Mouse (Mus musculus): ENCODE measurements around the gene Wnt5b. TPM values are rescaled to one million over a fixed set of nuclear protein-coding genes. Genes with fewer than 3 reads are reported as not detected.

Wnt5b gene
- polyA plus RNA-seq, 2 experiments: 13.3 to 17.5 TPM

GRCm38 (mm10) chr6:119460391-119460790 lies 83.8 kb downstream of the Wnt5b start:
- H3K4me3 ChIP-seq (replicated peaks; ENCODE audit: low read length): no peak overlapping the region
- no peak for DNase-seq (ENCODE audit: low spot score)
- no peaks in the 10 kb centered on the region for H3K4me1 ChIP-seq (ENCODE audit: control insufficient read depth, insufficient read depth, low read length)
- no peak overlapping the region for H3K27ac ChIP-seq (replicated peaks; ENCODE audit: low read depth, low read length)
- no peaks in the 10 kb centered on the region for H3K36me3 ChIP-seq (ENCODE audit: control insufficient read depth, insufficient read depth, low read length)
- 71% methylated on average over 5 of the region's 5 CpGs for WGBS
- H3K27me3 ChIP-seq (ENCODE audit: control insufficient read depth, insufficient read depth, low read length): no peaks in the 10 kb centered on the region
- no peak overlapping the region for H3K9ac ChIP-seq (ENCODE audit: low read depth, low read length, severe bottlenecking)
- no peak for ATAC-seq (ENCODE audit: low FRiP score, low read depth)
- no peaks in the 10 kb centered on the region for H3K9me3 ChIP-seq (ENCODE audit: control insufficient read depth, low read length)
- H3K4me2 ChIP-seq (replicated peaks; ENCODE audit: low read depth, low read length, severe bottlenecking): no peak overlapping the region
- TF ChIP-seq POLR2A (IDR thresholded peaks at IDR 0.05; ENCODE audit: borderline replicate concordance, extremely low read depth, insufficient read depth, insufficient read length): no peak

- Histone ChIP-seq H3K27ac (replicated peaks; ENCODE audit: low read depth, low read length) (no peak overlapping the region), H3K27me3 (ENCODE audit: control insufficient read depth, insufficient read depth, low read length) (no peaks in the 10 kb centered on the region), H3K9ac (ENCODE audit: low read depth, low read length, severe bottlenecking) (no peak overlapping the region), H3K36me3 (ENCODE audit: control insufficient read depth, insufficient read depth, low read length) (no peaks in the 10 kb centered on the region), H3K4me3 (replicated peaks; ENCODE audit: low read length) (no peak overlapping the region), H3K4me2 (replicated peaks; ENCODE audit: low read depth, low read length, severe bottlenecking) (no peak overlapping the region), H3K4me1 (ENCODE audit: control insufficient read depth, insufficient read depth, low read length) (no peaks in the 10 kb centered on the region), H3K9me3 (ENCODE audit: control insufficient read depth, low read length) (no peaks in the 10 kb centered on the region)
- TF ChIP-seq POLR2A (IDR thresholded peaks at IDR 0.05; ENCODE audit: borderline replicate concordance, extremely low read depth, insufficient read depth, insufficient read length): no peak
- WGBS: 74% methylated on average over 4 of the region's 4 CpGs
- ATAC-seq (ENCODE audit: low FRiP score, low read depth): no peak
- no peak for DNase-seq (ENCODE audit: low spot score)
Measured at GRCm38 (mm10) chr6:119459041-119459440, 85.1 kb downstream of the Wnt5b start.

GRCm38 (mm10) chr6:119458166-119458565 lies 86.0 kb downstream of the Wnt5b start:
- WGBS: 66% methylated on average over 8 of the region's 8 CpGs
- Histone ChIP-seq H3K36me3 (ENCODE audit: control insufficient read depth, insufficient read depth, low read length) (no peaks in the 10 kb centered on the region), H3K4me2 (replicated peaks; ENCODE audit: low read depth, low read length, severe bottlenecking) (no peak overlapping the region), H3K4me1 (ENCODE audit: control insufficient read depth, insufficient read depth, low read length) (no peaks in the 10 kb centered on the region), H3K4me3 (replicated peaks; ENCODE audit: low read length) (no peak overlapping the region), H3K27ac (replicated peaks; ENCODE audit: low read depth, low read length) (no peak overlapping the region), H3K9ac (ENCODE audit: low read depth, low read length, severe bottlenecking) (no peak overlapping the region), H3K27me3 (ENCODE audit: control insufficient read depth, insufficient read depth, low read length) (no peaks in the 10 kb centered on the region), H3K9me3 (ENCODE audit: control insufficient read depth, low read length) (no peaks in the 10 kb centered on the region)
- ATAC-seq (ENCODE audit: low FRiP score, low read depth) (no peak), DNase-seq (ENCODE audit: low spot score) (no peak)
- TF ChIP-seq POLR2A (IDR thresholded peaks at IDR 0.05; ENCODE audit: borderline replicate concordance, extremely low read depth, insufficient read depth, insufficient read length): no peak

- H3K36me3 ChIP-seq (ENCODE audit: control insufficient read depth, insufficient read depth, low read length): no peaks in the 10 kb centered on the region
- H3K4me2 ChIP-seq (replicated peaks; ENCODE audit: low read depth, low read length, severe bottlenecking): peak overlapping the region; percentile 74
- peaks cover 13% of the 10 kb centered on the region for H3K4me1 ChIP-seq (ENCODE audit: control insufficient read depth, insufficient read depth, low read length)
- H3K27me3 ChIP-seq (ENCODE audit: control insufficient read depth, insufficient read depth, low read length): 0 out of 2 replicates have a peak, but pooled peaks cover 5% of the 10 kb centered on the region
- peak overlapping the region; percentile 36 for H3K4me3 ChIP-seq (replicated peaks; ENCODE audit: low read length)
- H3K9me3 ChIP-seq (ENCODE audit: control insufficient read depth, low read length): no peaks in the 10 kb centered on the region
- no peak for TF ChIP-seq POLR2A (IDR thresholded peaks at IDR 0.05; ENCODE audit: borderline replicate concordance, extremely low read depth, insufficient read depth, insufficient read length)
- DNase-seq (ENCODE audit: low spot score) (peak; percentile 60), ATAC-seq (ENCODE audit: low FRiP score, low read depth) (no peak; the same call in 1 of the 2 replicates)
- no peak overlapping the region for H3K27ac ChIP-seq (replicated peaks; ENCODE audit: low read depth, low read length)
- H3K9ac ChIP-seq (ENCODE audit: low read depth, low read length, severe bottlenecking): peak overlapping the region; percentile 52
- under 1% methylated on average over 15 of the region's 15 CpGs for WGBS
Measured at GRCm38 (mm10) chr6:119451981-119452499, 92.1 kb downstream of the Wnt5b start.

- 30% methylated on average over 14 of the region's 14 CpGs for WGBS
- Histone ChIP-seq H3K27me3 (ENCODE audit: control insufficient read depth, insufficient read depth, low read length) (0 out of 2 replicates have a peak, but pooled peaks cover 5% of the 10 kb centered on the region), H3K9me3 (ENCODE audit: control insufficient read depth, low read length) (no peaks in the 10 kb centered on the region), H3K4me2 (replicated peaks; ENCODE audit: low read depth, low read length, severe bottlenecking) (peak overlapping the region; percentile 74), H3K4me3 (replicated peaks; ENCODE audit: low read length) (peak overlapping the region; percentile 36), H3K4me1 (ENCODE audit: control insufficient read depth, insufficient read depth, low read length) (peaks cover 13% of the 10 kb centered on the region), H3K27ac (replicated peaks; ENCODE audit: low read depth, low read length) (no peak overlapping the region), H3K36me3 (ENCODE audit: control insufficient read depth, insufficient read depth, low read length) (no peaks in the 10 kb centered on the region), H3K9ac (ENCODE audit: low read depth, low read length, severe bottlenecking) (peak overlapping the region; percentile 52; the same call in 1 of the 2 replicates)
- no peak for ATAC-seq (ENCODE audit: low FRiP score, low read depth)
- TF ChIP-seq POLR2A (IDR thresholded peaks at IDR 0.05; ENCODE audit: borderline replicate concordance, extremely low read depth, insufficient read depth, insufficient read length): no peak
- no peak for DNase-seq (ENCODE audit: low spot score)
Measured at GRCm38 (mm10) chr6:119450965-119451943, 92.9 kb downstream of the Wnt5b start.

All from limb, embryonic 14.5 days (tissue).